Mouse (Mus musculus): ENCODE measurements around the gene Syne3. TPM values are rescaled to one million over a fixed set of nuclear protein-coding genes. Genes with fewer than 3 reads are reported as not detected.

Syne3 gene
- total RNA-seq, 2 experiments from 2014 or later, result 5.7 TPM

DNA sequence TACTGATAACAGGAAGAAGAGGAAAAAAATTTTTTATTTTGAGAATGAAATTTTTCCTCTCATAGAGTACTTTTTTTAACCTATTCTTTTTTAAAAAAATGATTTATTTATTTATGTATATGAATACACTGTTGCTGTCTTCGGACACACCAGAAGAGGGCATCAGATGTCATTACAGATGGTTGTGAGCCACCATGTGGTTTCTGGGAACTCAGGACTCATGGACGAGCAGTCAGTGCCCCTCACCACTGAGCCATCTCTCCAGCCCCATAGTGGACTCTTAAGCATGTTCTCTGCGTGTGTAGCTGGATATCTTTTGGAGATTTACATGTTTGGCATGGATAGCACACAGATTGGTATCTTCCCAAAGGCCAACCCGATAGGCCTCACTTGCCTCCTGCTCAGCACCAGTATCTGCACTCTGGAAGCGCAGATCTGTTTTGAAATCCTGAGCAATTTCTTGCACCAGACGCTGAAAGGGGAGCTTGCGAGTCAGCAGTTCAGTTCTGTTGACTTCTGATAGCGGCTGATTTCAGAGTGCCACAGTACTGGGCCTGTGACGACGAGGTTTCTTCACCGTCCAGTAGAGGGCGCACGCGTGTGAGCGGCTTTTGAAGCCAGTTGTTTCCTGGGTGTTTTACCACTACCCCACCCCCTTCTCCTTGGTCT, 17.8 kb upstream of the Syne3 start:
- DNase-seq, result peak; percentile 73
- intact Hi-C loops (cut with DNase I; ENCODE audit: low total_unique reads), result no loop called here

- DNase-seq, result no peak
- intact Hi-C loops (cut with DNase I; ENCODE audit: low total_unique reads), result loop anchor here (2.0 kb wide), 1 partner anchor 73 kb away; no protein-coding TSS in a partner anchor
These were observed 16.5 kb upstream of the Syne3 start for GRCm38 (mm10) chr12:105025947-105026586.

DNA sequence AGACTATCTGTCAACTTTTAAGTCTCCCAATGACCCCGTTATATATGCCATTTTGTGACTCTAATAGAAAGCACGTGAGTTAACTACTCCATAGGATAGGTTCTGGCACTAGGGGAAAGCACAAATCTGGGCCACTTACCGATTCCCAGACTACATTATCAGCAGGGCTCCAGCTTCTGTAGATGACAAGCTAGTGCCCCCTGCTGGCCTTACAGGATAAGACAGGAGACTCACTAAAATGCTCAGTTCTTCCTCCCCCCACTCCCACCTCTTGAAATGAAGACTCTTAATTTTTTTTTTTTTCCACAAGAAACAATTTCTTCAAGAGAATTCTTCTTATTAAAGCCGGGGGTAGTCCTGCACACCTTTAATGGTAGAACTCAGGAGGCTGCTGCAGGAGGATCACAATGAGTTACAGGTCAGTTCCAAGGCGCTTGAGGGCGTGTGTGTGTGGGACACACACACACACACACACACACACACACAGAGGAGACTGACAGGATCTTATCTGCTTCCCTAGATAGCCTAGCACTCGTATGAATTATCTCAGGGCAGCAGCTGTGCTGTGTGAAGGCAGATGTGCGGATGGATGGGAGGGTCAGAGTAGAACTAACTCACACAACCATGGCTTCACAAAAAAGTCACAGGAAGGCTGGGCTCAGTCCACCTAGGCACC, 15.8 kb upstream of the Syne3 start:
- intact Hi-C loops (cut with DNase I; ENCODE audit: low total_unique reads), result loop anchor here (2.0 kb wide), 1 partner anchor 73 kb away; no protein-coding TSS in a partner anchor
- peak; percentile 60 for DNase-seq

- DNase-seq, result no peak
- intact Hi-C loops (cut with DNase I; ENCODE audit: low total_unique reads), result no loop called here
These were observed 13.2 kb upstream of the Syne3 start for GRCm38 (mm10) chr12:105022776-105023175.

- intact Hi-C loops (cut with DNase I; ENCODE audit: low total_unique reads), result no loop called here
- no peak for DNase-seq
These were observed 12.5 kb upstream of the Syne3 start for GRCm38 (mm10) chr12:105022141-105022540.

- no peak for DNase-seq
- intact Hi-C loops (cut with DNase I; ENCODE audit: low total_unique reads), result no loop called here
These were observed 11.9 kb upstream of the Syne3 start for GRCm38 (mm10) chr12:105021441-105022069.

DNA sequence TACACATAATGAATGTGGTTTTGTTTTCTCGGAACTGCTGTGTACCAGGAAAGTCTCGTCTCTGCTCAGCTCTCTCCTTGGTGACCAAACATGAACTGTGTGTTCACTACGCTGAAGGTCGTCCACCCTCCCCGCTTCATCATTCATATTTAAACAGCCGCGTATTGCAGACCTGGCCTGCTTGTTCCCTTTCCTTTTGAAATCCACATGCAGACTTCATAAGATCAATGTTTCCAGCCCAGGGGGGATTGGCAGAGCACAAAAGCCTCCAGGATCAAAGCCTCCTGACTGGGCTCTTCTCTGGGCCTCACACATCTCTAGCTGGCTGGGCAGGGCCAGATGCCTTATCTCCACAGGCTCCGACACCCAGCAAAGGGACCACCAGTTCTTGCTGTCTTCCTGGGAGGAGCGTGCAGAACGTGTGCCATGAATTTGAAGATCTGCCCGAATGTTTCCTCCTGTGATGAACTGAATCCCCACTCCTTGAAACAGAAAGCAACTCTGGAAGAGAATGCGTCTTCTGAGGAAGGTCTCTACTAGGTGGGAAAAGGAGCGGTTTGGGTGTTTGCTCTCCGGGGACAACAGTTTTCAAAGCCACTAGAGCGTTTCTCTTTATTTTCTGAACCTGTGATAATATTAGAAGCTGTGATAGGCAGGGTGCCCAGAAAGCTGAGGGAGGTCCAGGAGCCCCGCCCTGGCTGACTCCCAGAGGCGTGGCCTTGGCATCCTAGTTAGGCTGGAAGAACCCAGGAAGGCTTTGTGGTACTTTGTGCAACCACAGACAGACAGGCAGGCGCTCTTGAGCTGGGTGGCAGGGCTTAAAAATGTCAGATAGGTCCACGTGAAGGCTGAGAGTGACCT, 10.0 kb upstream of the Syne3 start:
- no peak for DNase-seq

GRCm38 (mm10) chr12:105016639-105017038, 7.0 kb upstream of the Syne3 start:
- intact Hi-C loops (cut with DNase I; ENCODE audit: low total_unique reads), result no loop called here
- DNase-seq, result no peak

More for the DNA sequence above, 10.0 kb upstream of the Syne3 start:
- intact Hi-C loops (cut with DNase I; ENCODE audit: low total_unique reads), result no loop called here

- intact Hi-C loops (cut with DNase I; ENCODE audit: low total_unique reads), result no loop called here
- no peak for DNase-seq
These were observed 6.6 kb upstream of the Syne3 start for GRCm38 (mm10) chr12:105016199-105016598.

- DNase-seq, result peak; percentile 75
- intact Hi-C loops (cut with DNase I; ENCODE audit: low total_unique reads), result no loop called here
These were observed 3.5 kb upstream of the Syne3 start for GRCm38 (mm10) chr12:105013065-105013464.

DNA sequence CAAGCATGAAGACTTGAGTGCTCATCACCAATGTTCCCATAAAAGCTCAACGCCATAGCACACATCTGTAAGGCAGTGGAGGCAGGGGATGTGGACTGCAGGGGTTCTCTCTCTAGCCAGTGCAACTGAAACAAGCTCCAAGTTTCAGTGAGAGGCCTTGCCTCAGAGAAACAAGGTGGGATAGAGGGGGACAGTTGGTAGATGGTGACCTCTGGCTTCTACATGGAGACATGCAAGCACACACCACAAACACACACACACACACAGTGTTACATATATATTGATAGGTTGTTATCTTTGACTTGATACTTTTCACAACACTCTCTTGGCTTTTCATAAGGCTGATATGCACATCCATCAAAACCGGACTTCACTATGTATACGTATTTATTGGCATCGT, 2.7 kb upstream of the Syne3 start:
- intact Hi-C loops (cut with DNase I; ENCODE audit: low total_unique reads), result no loop called here
- DNase-seq, result no peak

DNA sequence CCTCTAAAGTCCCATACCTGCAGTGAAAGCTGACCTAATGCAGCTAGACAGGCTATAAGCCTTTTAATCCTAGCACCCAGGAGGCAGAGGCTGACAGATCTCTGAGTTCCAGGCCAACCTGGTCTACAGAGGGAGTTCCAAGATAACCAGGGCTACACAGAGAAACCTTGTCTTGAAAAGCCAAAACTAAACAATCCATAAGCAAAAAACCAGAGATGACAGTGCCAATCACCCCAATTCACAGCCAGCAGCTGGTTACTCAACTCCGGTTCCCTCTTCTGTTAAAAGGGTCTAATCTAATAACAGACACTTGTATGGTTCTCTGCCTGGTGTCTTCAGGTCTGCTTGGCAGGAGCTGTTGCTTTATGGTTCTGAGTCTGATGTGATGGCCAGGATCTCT, 2.0 kb upstream of the Syne3 start:
- intact Hi-C loops (cut with DNase I; ENCODE audit: low total_unique reads), result no loop called here
- DNase-seq, result no peak

DNA sequence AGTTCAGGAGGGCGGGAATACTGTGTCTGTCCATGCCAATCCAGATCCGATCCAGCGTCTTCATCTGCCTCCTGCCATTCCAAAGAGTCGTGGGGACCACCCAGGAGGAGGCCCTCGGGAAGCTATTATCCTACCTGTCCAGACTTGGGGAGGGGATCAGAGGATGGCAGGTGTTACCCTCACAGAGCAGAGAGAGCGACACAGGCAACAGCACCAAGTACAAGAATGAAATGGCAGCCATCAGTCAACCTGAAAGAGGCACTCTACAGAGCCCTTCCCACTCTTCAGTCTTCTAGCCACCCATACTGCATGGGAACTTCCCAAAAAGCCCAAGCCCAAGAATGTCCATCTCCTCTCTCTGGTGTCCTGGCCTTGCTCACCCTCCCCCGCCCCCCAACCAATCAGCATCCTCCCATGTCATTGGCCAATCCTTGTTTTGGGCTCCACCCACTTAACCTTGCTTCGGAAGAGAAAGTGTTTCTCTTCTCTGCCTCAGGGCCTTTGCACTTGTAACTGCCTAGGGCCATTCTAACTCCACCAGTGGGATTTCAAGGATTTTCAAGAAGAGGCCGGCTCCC, 693 bp upstream of the Syne3 start:
- DNase-seq, result no peak
- intact Hi-C loops (cut with DNase I; ENCODE audit: low total_unique reads), result no loop called here

DNA sequence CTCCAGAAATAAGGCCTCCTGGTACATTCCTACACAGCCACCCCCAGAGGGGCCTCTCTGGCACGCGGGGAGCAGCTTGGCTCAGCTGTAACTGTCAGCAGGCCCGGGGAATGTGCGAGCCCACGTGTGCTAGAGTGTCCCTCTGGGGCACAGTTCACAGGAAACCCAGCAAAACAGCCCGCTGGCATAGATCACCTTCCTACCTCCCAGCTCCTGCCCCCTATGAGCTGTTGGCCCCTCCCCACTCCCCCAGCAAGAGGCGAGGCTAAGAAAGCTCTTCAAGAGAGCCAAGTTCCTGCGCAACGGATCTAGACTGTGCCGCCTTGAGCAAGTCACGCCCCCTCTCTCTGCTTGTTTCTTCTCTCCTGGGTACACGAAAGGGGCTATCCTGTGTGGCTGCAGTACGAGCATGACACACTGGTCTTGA, 844 bp downstream of the Syne3 start:
- DNase-seq, result no peak

DNA sequence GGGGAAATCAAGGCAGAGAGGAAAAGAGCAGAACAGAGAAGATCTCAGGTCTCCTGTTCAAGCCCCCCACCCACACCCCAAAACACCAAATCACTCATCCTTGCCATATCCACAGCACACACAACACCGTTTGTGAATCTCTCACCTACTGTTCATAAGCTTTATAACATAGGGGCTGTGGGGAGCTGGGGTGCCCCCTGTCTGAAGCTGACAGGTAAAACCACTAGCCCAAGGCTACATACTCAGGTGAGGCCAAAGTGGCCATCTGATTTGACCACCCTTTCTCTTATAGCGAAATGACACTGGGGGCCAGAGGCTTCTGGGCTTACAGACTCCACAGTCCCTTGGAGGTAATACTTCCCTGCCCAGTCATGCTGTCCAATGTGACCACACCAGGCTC, 1.5 kb downstream of the Syne3 start:
- no peak for DNase-seq

More for the DNA sequence above, 844 bp downstream of the Syne3 start:
- intact Hi-C loops (cut with DNase I; ENCODE audit: low total_unique reads), result no loop called here

DNA sequence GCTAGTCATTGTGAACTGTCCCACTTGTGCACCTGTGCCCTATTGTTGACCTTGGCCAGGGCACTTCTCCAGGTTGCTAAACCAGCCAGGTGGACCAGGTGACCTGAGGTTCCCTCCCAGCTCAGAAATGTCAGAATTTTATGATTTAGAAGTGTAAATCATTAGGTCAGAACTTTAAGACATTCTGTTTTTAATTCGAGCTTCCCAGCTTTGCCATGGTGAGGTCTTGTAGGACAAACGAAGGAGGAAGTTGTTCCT, 4.0 kb downstream of the Syne3 start:
- intact Hi-C loops (cut with DNase I; ENCODE audit: low total_unique reads), result no loop called here
- DNase-seq, result no peak

More for the DNA sequence above, 1.5 kb downstream of the Syne3 start:
- intact Hi-C loops (cut with DNase I; ENCODE audit: low total_unique reads), result no loop called here

DNA sequence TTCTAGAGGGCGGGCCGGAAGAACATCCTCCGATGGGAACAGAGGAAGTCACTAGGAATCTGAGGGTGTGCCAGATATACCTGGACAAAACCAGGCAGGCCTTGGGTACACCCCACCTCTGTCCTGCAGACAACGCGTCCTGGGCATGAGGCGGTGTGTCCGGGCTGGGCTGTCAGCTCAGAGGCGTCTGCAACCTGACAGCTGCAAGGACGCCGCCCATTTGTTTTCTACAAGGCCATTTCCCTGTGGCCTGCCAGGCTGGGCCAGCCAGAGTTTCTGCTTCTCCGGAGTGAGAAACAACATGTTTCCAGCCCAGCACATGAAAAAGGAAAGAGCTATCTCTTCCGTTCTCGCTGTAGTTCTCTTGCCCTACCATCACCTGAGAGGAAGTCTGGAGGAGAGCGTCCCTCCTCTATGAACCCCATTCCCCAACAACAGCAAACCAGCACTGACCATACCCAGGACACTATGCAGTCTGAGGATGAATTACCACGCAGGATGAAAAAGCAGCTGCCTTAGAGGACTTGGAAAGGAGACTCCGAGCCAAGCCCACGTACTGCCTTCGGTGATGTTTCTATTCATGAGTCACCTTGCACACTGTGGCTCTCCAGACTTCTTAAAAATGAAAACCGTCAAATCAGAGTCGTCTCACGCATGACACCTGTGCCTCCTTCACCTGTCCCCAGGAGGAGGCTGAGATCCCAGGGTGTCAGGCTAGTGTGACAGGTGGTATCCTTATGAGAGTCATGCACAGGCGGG, 4.5 kb downstream of the Syne3 start:
- intact Hi-C loops (cut with DNase I; ENCODE audit: low total_unique reads), result no loop called here
- peak; percentile 31 for DNase-seq

- DNase-seq, result no peak
- intact Hi-C loops (cut with DNase I; ENCODE audit: low total_unique reads), result no loop called here
These were observed 5.9 kb downstream of the Syne3 start for GRCm38 (mm10) chr12:105003715-105004114.

- DNase-seq, result no peak
- intact Hi-C loops (cut with DNase I; ENCODE audit: low total_unique reads), result no loop called here
These were observed 6.5 kb downstream of the Syne3 start for GRCm38 (mm10) chr12:105003158-105003557.
